Mouse (Mus musculus) kidney, adult 2 months (tissue): ENCODE measurements at regions not wholly inside any gene's neighbourhood (a gene's known extent, or its start where the extent isn't known, plus 50 kb on each side); places are given as distances from the start of the nearest gene placed in this dataset.

Experiments
- CTCF ChIP-seq: fragments of 200-500 bp; conservative IDR thresholded peaks from 2 replicates; pipeline ENCODE4 v1.5.1; 2011; ENCODE audit warnings: low read depth, mild to moderate bottlenecking, control low read depth, low read length, moderate library complexity, mixed read lengths; ENCODE audit not compliant: insufficient read depth, insufficient read length
- POLR2A ChIP-seq: fragments of 200-500 bp; IDR thresholded peaks from one replicate; pipeline ENCODE4 v1.6.1; 2011; ENCODE audit warnings: low read depth, low read length, control low read depth

DNA sequence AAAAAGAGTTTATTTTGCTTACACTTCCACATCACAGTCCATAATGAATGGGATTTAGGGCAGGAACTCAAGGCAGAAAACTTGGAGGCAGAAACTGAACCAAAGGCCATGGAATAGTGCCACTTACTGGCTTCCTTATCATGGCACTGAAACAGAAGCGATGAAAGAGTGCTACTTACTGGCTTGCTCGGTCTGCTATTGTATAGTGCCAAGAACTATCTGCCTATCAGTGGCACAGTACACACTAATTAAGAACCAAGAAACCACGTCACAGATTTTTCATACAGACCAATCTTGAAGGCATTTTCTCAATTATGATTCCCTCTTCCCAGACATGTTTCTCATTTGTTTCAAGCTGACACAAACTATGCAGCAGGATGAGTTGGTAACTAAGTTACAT is 634.4 kb upstream of the B3galt2 start:
- TF ChIP-seq POLR2A: no peak
- TF ChIP-seq CTCF: no peak
